Mouse (Mus musculus) cortical plate, adult 2 months (tissue): ENCODE data around the gene Rnf41.

Experiments
- CTCF ChIP-seq: fragments of 200-500 bp; IDR thresholded peaks from 2 replicates; pipeline ENCODE4 v1.5.1; 2011; ENCODE audit warnings: mild to moderate bottlenecking, control low read depth, low read length; ENCODE audit not compliant: insufficient read depth; ENCODE audit errors: extremely low read depth
- POLR2A ChIP-seq: fragments of 200-500 bp; IDR thresholded peaks from 2 replicates; pipeline ENCODE4 v1.6.1; 2011; ENCODE audit warnings: mild to moderate bottlenecking, low read length, control low read depth; ENCODE audit not compliant: insufficient read depth; ENCODE audit errors: extremely low read depth

DNA sequence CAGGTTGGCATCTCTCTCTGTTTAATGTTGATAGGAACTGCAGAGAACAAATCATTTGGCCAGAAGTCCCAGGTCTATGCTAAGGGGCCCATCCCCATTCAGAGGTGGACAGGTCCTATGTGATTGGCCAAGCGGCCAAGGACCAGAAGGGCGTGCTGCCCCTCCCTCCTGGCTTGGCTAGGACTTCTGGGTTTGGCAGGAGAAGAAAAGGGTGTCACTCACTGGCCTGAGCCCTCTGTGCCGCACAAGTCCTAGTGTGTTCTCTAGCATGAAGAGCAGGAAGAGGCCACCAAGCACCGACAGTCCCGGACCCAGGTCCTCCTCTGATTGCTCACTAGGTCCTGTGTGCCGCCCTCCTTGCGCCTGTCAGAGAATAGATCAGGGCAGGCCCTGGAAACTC, 14.0 kb upstream of the Rnf41 start:
- TF ChIP-seq CTCF (no peak), POLR2A (no peak)
